Mouse (Mus musculus) liver, postnatal 0 days (tissue): ENCODE measurements at regions not wholly inside any gene's neighbourhood (a gene's known extent, or its start where the extent isn't known, plus 50 kb on each side); places are given as distances from the start of the nearest gene placed in this dataset.

Experiments used
- CTCF ChIP-seq: sonication (generic); IDR thresholded peaks from 2 replicates; pipeline ENCODE4 v1.5.1; 2016; ENCODE audit warnings: antibody characterized with exemption, low read depth
- EP300 ChIP-seq: IDR thresholded peaks from 2 replicates; pipeline ENCODE4 v1.6.1; 2016; ENCODE audit warnings: antibody characterized with exemption, low read depth, mild to moderate bottlenecking

DNA sequence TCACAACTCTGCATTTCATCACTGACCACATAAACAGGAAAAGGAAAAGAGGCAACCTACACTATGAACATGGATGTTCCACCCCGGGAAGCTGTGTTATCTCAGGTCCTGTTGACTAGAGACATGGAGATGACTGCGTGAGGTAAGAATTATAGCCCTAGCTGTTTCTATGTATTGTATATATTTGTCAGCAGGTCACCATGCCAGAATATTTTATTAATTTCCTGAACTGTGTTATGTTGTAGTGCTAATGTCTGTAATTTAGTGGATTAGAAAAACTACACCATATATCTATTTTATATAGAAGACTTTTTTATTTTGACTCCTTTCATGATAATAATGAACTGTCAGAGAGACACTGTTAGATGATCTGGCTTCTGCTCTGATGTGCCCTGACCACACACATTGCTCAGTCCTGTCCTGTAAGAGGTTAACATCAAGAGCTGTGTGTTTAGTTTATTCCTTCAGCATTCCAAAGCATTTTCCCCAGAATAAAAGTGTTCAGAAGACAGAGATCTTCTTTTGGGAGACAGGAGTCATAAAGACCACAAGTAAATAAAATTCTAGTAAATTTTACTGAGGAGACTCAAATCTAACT, 284.3 kb upstream of the Nr2f1 start:
- TF ChIP-seq EP300 (no peak), CTCF (no peak)
